In genomic region chr2:119015604-119016180, GRCm38 (mm10) we compare ENCODE assay signal across 10 mouse cellular contexts. TPM values are rescaled to one million over a fixed set of nuclear protein-coding genes. Genes with fewer than 3 reads are reported as not detected.
A peak's percentile ranks its signal among the peaks of the same experiment; 100 is the strongest.
DNase-seq lines count a peak whose midpoint lies in the region; ATAC-seq and TF ChIP-seq lines count a peak whose summit lies in the region.
"Had no signal": no experiment of that assay in that cellular context is flagged by ENCODE, and none has a peak within 500 bp of the region (broad histone marks: within the 10 kb centered on the region; RNA-seq: fewer than 3 reads in every experiment).

No protein-coding gene starts in this region.

- ATAC-seq in heart, embryonic 12.5 days (ENCODE audit: insufficient number of reproducible peaks, low FRiP score): no peak
- peak; percentile 58; the same call in 1 of the 2 replicates for ATAC-seq in heart, embryonic 15.5 days (replicated peaks; ENCODE audit: insufficient number of reproducible peaks, insufficient read depth, low FRiP score, low read depth)
- ATAC-seq in lung, postnatal 0 days: no peak
- ATAC-seq in forebrain, embryonic 13.5 days: no peak

- H3K4me2 ChIP-seq in heart, embryonic 12.5 days: no peak overlapping the region
- peak overlapping the region; percentile 45 for H3K4me2 ChIP-seq in heart, embryonic 15.5 days
- H3K4me2 ChIP-seq in lung, postnatal 0 days (replicated peaks; ENCODE audit: low read depth, low read length): no peak overlapping the region
- no peak overlapping the region for H3K4me2 ChIP-seq in forebrain, embryonic 13.5 days
- H3K4me2 ChIP-seq: neural tube, embryonic 12.5 days had no signal

- no peaks in the 10 kb centered on the region for H3K27me3 ChIP-seq in heart, embryonic 12.5 days (replicated peaks)
- H3K27me3 ChIP-seq in heart, embryonic 15.5 days: no peaks in the 10 kb centered on the region
- H3K27me3 ChIP-seq in lung, postnatal 0 days (replicated peaks; ENCODE audit: insufficient read depth, low read length): no peaks in the 10 kb centered on the region
- no peaks in the 10 kb centered on the region for H3K27me3 ChIP-seq in forebrain, embryonic 13.5 days
- H3K27me3 ChIP-seq: neural tube, embryonic 12.5 days had no signal

- no peak for TF ChIP-seq EP300 in lung, postnatal 0 days (IDR thresholded peaks at IDR 0.05)

- H3K27ac ChIP-seq in heart, embryonic 12.5 days (ENCODE audit: poor library complexity, severe bottlenecking): no peak overlapping the region
- peak overlapping the region; percentile 64 for H3K27ac ChIP-seq in heart, embryonic 15.5 days
- H3K27ac ChIP-seq in lung, postnatal 0 days (ENCODE audit: low read length): no peak overlapping the region
- no peak overlapping the region for H3K27ac ChIP-seq in forebrain, embryonic 13.5 days
- H3K27ac ChIP-seq: neural tube, embryonic 12.5 days had no signal

- peak; percentile 78 to 83 for DNase-seq in heart, adult 18-20 months
- peak; percentile 82 for DNase-seq in brain, adult 2 months (ENCODE audit: low read depth, low spot score)
- peak; percentile 42 for DNase-seq in lung, postnatal 0 days (ENCODE audit: low spot score)
- DNase-seq in frontal cortex, adult 2 months (ENCODE audit: extremely low spot score in 1 of 2, low spot score in 1 of 2): no peak
- no peak for DNase-seq in embryo, embryonic 10 days (ENCODE audit: low spot score)

- 45% methylated on average over 12 of the region's 12 CpGs for WGBS in heart, embryonic 12.5 days
- WGBS in heart, embryonic 15.5 days: 34% methylated on average over 12 of the region's 12 CpGs
- 54% methylated on average over 12 of the region's 12 CpGs for WGBS in lung, postnatal 0 days
- 72% methylated on average over 12 of the region's 12 CpGs for WGBS in forebrain, embryonic 13.5 days

- H3K9ac ChIP-seq in heart, embryonic 12.5 days: no peak overlapping the region
- H3K9ac ChIP-seq in heart, embryonic 15.5 days: no peak overlapping the region
- no peak overlapping the region for H3K9ac ChIP-seq in lung, postnatal 0 days (replicated peaks; ENCODE audit: low read depth)
- no peak overlapping the region for H3K9ac ChIP-seq in forebrain, embryonic 13.5 days
- H3K9ac ChIP-seq: neural tube, embryonic 12.5 days had no signal

- no peak overlapping the region for H3K4me3 ChIP-seq in heart, embryonic 12.5 days
- H3K4me3 ChIP-seq in heart, embryonic 15.5 days: peak overlapping the region; percentile 5; the same call in 1 of the 2 replicates
- no peak overlapping the region for H3K4me3 ChIP-seq in lung, postnatal 0 days (ENCODE audit: low read depth, low read length)
- H3K4me3 ChIP-seq in forebrain, embryonic 13.5 days: no peak overlapping the region
- H3K4me3 ChIP-seq: erythroblast, embryonic 14.5 days; neural tube, embryonic 12.5 days had no signal

- peaks cover 22% of the 10 kb centered on the region for H3K4me1 ChIP-seq in heart, embryonic 12.5 days (replicated peaks)
- peaks cover 19% of the 10 kb centered on the region for H3K4me1 ChIP-seq in heart, embryonic 15.5 days (replicated peaks)
- no peaks in the 10 kb centered on the region for H3K4me1 ChIP-seq in lung, postnatal 0 days (ENCODE audit: insufficient read depth, low read depth, low read length)
- peaks cover 16% of the 10 kb centered on the region for H3K4me1 ChIP-seq in forebrain, embryonic 13.5 days

- H3K36me3 ChIP-seq in heart, embryonic 12.5 days: peaks cover 15% of the 10 kb centered on the region
- peaks cover 18% of the 10 kb centered on the region for H3K36me3 ChIP-seq in heart, embryonic 15.5 days
- H3K36me3 ChIP-seq in lung, postnatal 0 days (ENCODE audit: insufficient read depth, low read length): no peaks in the 10 kb centered on the region
- peaks cover 25% of the 10 kb centered on the region for H3K36me3 ChIP-seq in forebrain, embryonic 13.5 days (ENCODE audit: poor library complexity, severe bottlenecking)

- H3K9me3 ChIP-seq in heart, embryonic 12.5 days (replicated peaks): peaks cover 3% of the 10 kb centered on the region; the same call in 1 of the 2 replicates
- no peaks in the 10 kb centered on the region for H3K9me3 ChIP-seq in heart, embryonic 15.5 days (replicated peaks)
- no peaks in the 10 kb centered on the region for H3K9me3 ChIP-seq in lung, postnatal 0 days (ENCODE audit: low read length)
- no peaks in the 10 kb centered on the region for H3K9me3 ChIP-seq in forebrain, embryonic 13.5 days (replicated peaks)
- H3K9me3 ChIP-seq: neural tube, embryonic 12.5 days had no signal

- no peak for TF ChIP-seq CTCF in lung, postnatal 0 days (IDR thresholded peaks at IDR 0.05)

RNA-seq across cellular contexts. Expression of gene Ccdc32, which starts 13.5 kb away (rescaled TPM):
- total RNA-seq in heart, adult 18-20 months (2021): 10 to 100 TPM; 10.3 to 12.1 TPM
- 16.3 and 18.3 TPM in 2 replicates for polyA plus RNA-seq in heart, embryonic 12.5 days (2016; fragmentation: Nextera tagmentation; extraction: Ambion mirVana)
- polyA plus RNA-seq in heart, embryonic 15.5 days (2015; fragmentation: Nextera tagmentation; extraction: Ambion mirVana): 16.8 and 17.7 TPM in 2 replicates
- polyA plus RNA-seq in lung, postnatal 0 days (2015; fragmentation: Nextera tagmentation; extraction: Ambion mirVana): 23.2 and 25.3 TPM in 2 replicates
- 42.7 and 44.2 TPM in 2 replicates for polyA plus RNA-seq in frontal cortex, adult 2 months (2012; rRNA removed)
- 31.1 and 33.8 TPM in 2 replicates for polyA plus RNA-seq in forebrain, embryonic 13.5 days (2015; fragmentation: Nextera tagmentation; extraction: Ambion mirVana)

RNA-seq across cellular contexts. Expression of gene Rpusd2, which starts 18.9 kb away (rescaled TPM):
- 1 to 10 TPM; 4.5 to 4.8 TPM for total RNA-seq in heart, adult 18-20 months (2021)
- 4.5 and 5.0 TPM in 2 replicates for polyA plus RNA-seq in heart, embryonic 12.5 days (2016; fragmentation: Nextera tagmentation; extraction: Ambion mirVana)
- polyA plus RNA-seq in heart, embryonic 15.5 days (2015; fragmentation: Nextera tagmentation; extraction: Ambion mirVana): 2.9 and 3.8 TPM in 2 replicates
- polyA plus RNA-seq in lung, postnatal 0 days (2015; fragmentation: Nextera tagmentation; extraction: Ambion mirVana): 1.1 and 1.3 TPM in 2 replicates
- 4.8 and 6.2 TPM in 2 replicates for polyA plus RNA-seq in frontal cortex, adult 2 months (2012; rRNA removed)
- polyA plus RNA-seq in forebrain, embryonic 13.5 days (2015; fragmentation: Nextera tagmentation; extraction: Ambion mirVana): 7.3 and 7.7 TPM in 2 replicates

RNA-seq across cellular contexts. Expression of gene Knl1, which starts 31.2 kb away (rescaled TPM):
- total RNA-seq in heart, adult 18-20 months (2021): under 1 TPM; 0.30 to 0.80 TPM
- polyA plus RNA-seq in heart, embryonic 12.5 days (2016; fragmentation: Nextera tagmentation; extraction: Ambion mirVana): 39.0 and 39.4 TPM in 2 replicates
- 31.3 and 36.2 TPM in 2 replicates for polyA plus RNA-seq in heart, embryonic 15.5 days (2015; fragmentation: Nextera tagmentation; extraction: Ambion mirVana)
- 3.0 and 4.4 TPM in 2 replicates for polyA plus RNA-seq in lung, postnatal 0 days (2015; fragmentation: Nextera tagmentation; extraction: Ambion mirVana)
- polyA plus RNA-seq in frontal cortex, adult 2 months (2012; rRNA removed): 0.04 and 0.06 TPM in 2 replicates
- 65.5 and 66.6 TPM in 2 replicates for polyA plus RNA-seq in forebrain, embryonic 13.5 days (2015; fragmentation: Nextera tagmentation; extraction: Ambion mirVana)

Comparison
In these comparisons a context has a peak if more than half of its experiments do, and no peak if none do; other contexts are left out.
1. DNase-seq: peak in heart, adult 18-20 months (2 of 2), brain, adult 2 months (single experiment) and lung, postnatal 0 days (single experiment); none in frontal cortex, adult 2 months (0 of 2) and embryo, embryonic 10 days (single experiment).